Mouse (Mus musculus) midbrain, embryonic 15.5 days (tissue): ENCODE measurements around the gene Spag17. TPM values are rescaled to one million over a fixed set of nuclear protein-coding genes. Genes with fewer than 3 reads are reported as not detected.

Experiments used
- ATAC-seq: fragments of 200-750 bp; cut with Nextera tagmentation; replicated peaks from 2 replicates; pipeline ENCODE4 v1.8.0; 2017; ENCODE audit warnings: moderate TSS enrichment
- H3K27ac ChIP-seq: fragments of 300-500 bp; sonication (generic); 2 replicates; pipeline ENCODE4 v1.5.1; 2015; ENCODE audit warnings: mild to moderate bottlenecking, inconsistent platforms
- H3K27me3 ChIP-seq: fragments of 300-500 bp; sonication (generic); replicated peaks from 2 replicates; pipeline ENCODE4 v1.6.1; 2015; ENCODE audit warnings: inconsistent platforms
- H3K36me3 ChIP-seq: fragments of 300-500 bp; sonication (generic); replicated peaks from 2 replicates; pipeline ENCODE4 v1.6.1; 2015; ENCODE audit warnings: inconsistent platforms
- H3K4me1 ChIP-seq: fragments of 300-500 bp; sonication (generic); 2 replicates; pipeline ENCODE4 v1.6.1; 2015; ENCODE audit warnings: inconsistent platforms
- H3K4me2 ChIP-seq: fragments of 300-500 bp; sonication (generic); 2 replicates; pipeline ENCODE4 v1.6.1; 2015; ENCODE audit warnings: inconsistent platforms, mild to moderate bottlenecking, moderate library complexity
- H3K4me3 ChIP-seq: fragments of 300-500 bp; sonication (generic); 2 replicates; pipeline ENCODE4 v1.5.1; 2015; ENCODE audit warnings: mild to moderate bottlenecking, inconsistent platforms
- H3K9ac ChIP-seq: fragments of 300-500 bp; sonication (generic); 2 replicates; pipeline ENCODE4 v1.6.1; 2015; ENCODE audit warnings: mild to moderate bottlenecking, inconsistent platforms
- H3K9me3 ChIP-seq: fragments of 300-500 bp; sonication (generic); 2 replicates; pipeline ENCODE4 v1.6.1; 2016; ENCODE audit warnings: inconsistent platforms
- WGBS: fragments of 180-500 bp; shearing (Covaris S2); methylation state at CpG from one replicate; pipeline ENCODE4 v1.1.7; 2015; ENCODE audit warnings: mixed read lengths; 5-methylcytosine and 5-hydroxymethylcytosine counted together
- polyA plus RNA-seq: library from polyadenylated mRNA; unstranded; fragments of >200 nt; fragmentation: Nextera tagmentation; extraction: Ambion mirVana; gene quantifications from 2 replicates; pipeline ENCODE4 v1.2.1, GENCODE M21; 2015

The Spag17 gene
- polyA plus RNA-seq, 1 experiment from 2014 or later: 0.40 TPM

- H3K4me3 ChIP-seq: no peak overlapping the region
- H3K4me1 ChIP-seq: no peaks in the 10 kb centered on the region
- no peak overlapping the region for H3K9ac ChIP-seq
- no peak for ATAC-seq
- H3K9me3 ChIP-seq: no peaks in the 10 kb centered on the region
- H3K27me3 ChIP-seq: no peaks in the 10 kb centered on the region
- H3K36me3 ChIP-seq: no peaks in the 10 kb centered on the region
- no peak overlapping the region for H3K27ac ChIP-seq
- no peak overlapping the region for H3K4me2 ChIP-seq
- WGBS: 62% methylated on average over 7 of the region's 7 CpGs
Observed at GRCm38 (mm10) chr3:99981046-99981445, 95.8 kb downstream of the Spag17 start.

DNA sequence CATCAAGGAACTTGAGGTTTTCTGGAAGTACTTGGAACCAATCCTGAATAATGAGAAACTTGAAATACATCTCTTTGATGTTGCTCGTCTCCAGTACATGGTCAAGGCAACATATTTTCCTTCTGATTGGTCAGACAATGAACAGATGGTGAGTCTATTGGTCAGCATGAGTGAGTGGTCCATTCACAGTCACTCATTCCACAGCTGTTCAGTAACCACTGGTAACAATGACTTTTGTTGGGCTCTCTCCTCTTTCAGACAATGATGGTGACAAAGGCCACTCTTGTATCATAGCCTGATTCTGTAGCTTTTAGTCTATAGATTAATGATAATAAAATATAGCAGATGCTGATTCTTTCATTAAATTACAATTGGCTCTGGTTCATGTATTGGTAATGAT is 119.5 kb downstream of the Spag17 start:
- Histone ChIP-seq H3K9ac (no peak overlapping the region), H3K36me3 (no peaks in the 10 kb centered on the region), H3K4me3 (no peak overlapping the region), H3K27ac (no peak overlapping the region), H3K27me3 (no peaks in the 10 kb centered on the region), H3K4me1 (no peaks in the 10 kb centered on the region), H3K9me3 (no peaks in the 10 kb centered on the region), H3K4me2 (no peak overlapping the region)
- no peak for ATAC-seq
- 31% methylated on average over 1 of the region's 1 CpGs for WGBS

DNA sequence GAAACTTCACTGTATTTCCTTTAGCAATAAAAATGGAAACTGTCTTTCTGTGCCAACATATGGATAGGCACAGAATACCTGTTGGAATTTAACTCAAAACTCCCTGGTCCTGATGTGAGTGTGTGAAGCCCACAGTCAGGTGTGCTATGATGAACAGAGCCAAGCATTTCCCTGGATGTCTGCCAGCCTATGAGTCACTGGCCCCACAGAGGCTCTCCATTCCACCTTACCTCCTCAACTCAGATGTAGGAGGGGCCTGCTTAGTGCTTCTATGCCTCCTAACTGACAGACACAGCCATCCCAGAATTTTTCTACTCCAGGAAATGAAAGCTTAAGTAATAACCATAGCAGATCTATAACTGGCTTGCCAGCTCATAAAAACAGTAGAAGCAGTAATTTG is 124.6 kb downstream of the Spag17 start:
- Histone ChIP-seq H3K4me1 (no peaks in the 10 kb centered on the region), H3K4me3 (no peak overlapping the region), H3K9me3 (no peaks in the 10 kb centered on the region)

GRCm38 (mm10) chr3:100014110-100014509 is 128.9 kb downstream of the Spag17 start:
- no peaks in the 10 kb centered on the region for H3K9me3 ChIP-seq
- H3K4me2 ChIP-seq: no peak overlapping the region
- ATAC-seq: no peak
- H3K27ac ChIP-seq: no peak overlapping the region
- no peak overlapping the region for H3K9ac ChIP-seq
- H3K4me1 ChIP-seq: no peaks in the 10 kb centered on the region
- H3K4me3 ChIP-seq: no peak overlapping the region
- no peaks in the 10 kb centered on the region for H3K36me3 ChIP-seq
- H3K27me3 ChIP-seq: no peaks in the 10 kb centered on the region
- 92% methylated on average over 1 of the region's 1 CpGs for WGBS

More for the DNA sequence above, 124.6 kb downstream of the Spag17 start:
- Histone ChIP-seq H3K9ac (no peak overlapping the region), H3K4me2 (no peak overlapping the region), H3K27me3 (no peaks in the 10 kb centered on the region), H3K36me3 (no peaks in the 10 kb centered on the region), H3K27ac (no peak overlapping the region)
- ATAC-seq: no peak

- peak; percentile 63; the same call in 1 of the 2 replicates for ATAC-seq
- WGBS: 45% methylated on average over 4 of the region's 4 CpGs
Observed at GRCm38 (mm10) chr3:100031291-100031690, 146.1 kb downstream of the Spag17 start.

DNA sequence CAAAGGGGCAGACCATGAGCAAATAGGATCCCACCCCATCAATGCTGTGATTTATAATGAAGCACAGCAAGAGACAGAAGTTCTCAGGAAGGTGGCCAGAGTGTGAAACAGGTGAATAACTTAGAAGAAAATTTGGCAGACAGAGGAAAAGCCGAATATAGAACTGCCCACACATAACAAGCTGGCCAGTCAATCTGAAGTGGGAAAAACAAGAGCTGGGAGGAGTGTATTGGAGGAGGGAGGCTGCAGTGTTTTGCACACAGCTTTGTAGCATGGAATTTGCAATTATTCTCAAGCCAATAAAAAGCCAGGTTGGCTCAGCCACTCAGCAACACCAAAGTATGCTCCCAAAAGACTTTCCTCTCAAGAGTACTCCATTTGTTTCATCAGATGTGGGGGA is 147.8 kb downstream of the Spag17 start:
- no peak overlapping the region for H3K9ac ChIP-seq
- H3K9me3 ChIP-seq: no peaks in the 10 kb centered on the region
- H3K4me3 ChIP-seq: no peak overlapping the region
- no peak overlapping the region for H3K4me2 ChIP-seq
- no peak for ATAC-seq
- no peaks in the 10 kb centered on the region for H3K27me3 ChIP-seq
- no peaks in the 10 kb centered on the region for H3K4me1 ChIP-seq
- 66% methylated on average over 1 of the region's 1 CpGs for WGBS
- H3K36me3 ChIP-seq: no peaks in the 10 kb centered on the region
- H3K27ac ChIP-seq: no peak overlapping the region

More at GRCm38 (mm10) chr3:100031291-100031690, 146.1 kb downstream of the Spag17 start:
- Histone ChIP-seq H3K27ac (no peak overlapping the region), H3K4me2 (no peak overlapping the region), H3K36me3 (no peaks in the 10 kb centered on the region), H3K9me3 (no peaks in the 10 kb centered on the region), H3K27me3 (no peaks in the 10 kb centered on the region), H3K9ac (no peak overlapping the region), H3K4me3 (no peak overlapping the region), H3K4me1 (no peaks in the 10 kb centered on the region)

GRCm38 (mm10) chr3:100034366-100034956 is 149.3 kb downstream of the Spag17 start:
- H3K9me3 ChIP-seq: no peaks in the 10 kb centered on the region
- no peak overlapping the region for H3K27ac ChIP-seq
- no peak overlapping the region for H3K4me2 ChIP-seq
- 72% methylated on average over 4 of the region's 4 CpGs for WGBS
- H3K4me3 ChIP-seq: no peak overlapping the region
- no peaks in the 10 kb centered on the region for H3K27me3 ChIP-seq
- ATAC-seq: no peak
- no peak overlapping the region for H3K9ac ChIP-seq
- no peaks in the 10 kb centered on the region for H3K4me1 ChIP-seq
- H3K36me3 ChIP-seq: no peaks in the 10 kb centered on the region

GRCm38 (mm10) chr3:100035097-100035496 is 149.9 kb downstream of the Spag17 start:
- no peak for ATAC-seq
- no peaks in the 10 kb centered on the region for H3K27me3 ChIP-seq
- no peaks in the 10 kb centered on the region for H3K36me3 ChIP-seq
- H3K9ac ChIP-seq: no peak overlapping the region
- no peaks in the 10 kb centered on the region for H3K9me3 ChIP-seq
- no peak overlapping the region for H3K4me2 ChIP-seq
- WGBS: 57% methylated on average over 3 of the region's 3 CpGs
- H3K27ac ChIP-seq: no peak overlapping the region
- H3K4me1 ChIP-seq: no peaks in the 10 kb centered on the region
- H3K4me3 ChIP-seq: no peak overlapping the region

- no peak overlapping the region for H3K27ac ChIP-seq
- no peak overlapping the region for H3K4me3 ChIP-seq
- H3K9ac ChIP-seq: no peak overlapping the region
- no peaks in the 10 kb centered on the region for H3K36me3 ChIP-seq
- no peak for ATAC-seq
- no peaks in the 10 kb centered on the region for H3K27me3 ChIP-seq
- 76% methylated on average over 5 of the region's 5 CpGs for WGBS
- H3K9me3 ChIP-seq: no peaks in the 10 kb centered on the region
- no peaks in the 10 kb centered on the region for H3K4me1 ChIP-seq
- H3K4me2 ChIP-seq: no peak overlapping the region
Observed at GRCm38 (mm10) chr3:100036846-100037245, 151.6 kb downstream of the Spag17 start.

- Histone ChIP-seq H3K27ac (no peak overlapping the region), H3K4me3 (no peak overlapping the region), H3K9ac (no peak overlapping the region), H3K4me2 (no peak overlapping the region), H3K9me3 (no peaks in the 10 kb centered on the region), H3K36me3 (no peaks in the 10 kb centered on the region), H3K4me1 (no peaks in the 10 kb centered on the region), H3K27me3 (no peaks in the 10 kb centered on the region)
- 84% methylated on average over 1 of the region's 1 CpGs for WGBS
- no peak for ATAC-seq
Observed at GRCm38 (mm10) chr3:100074406-100074805, 189.2 kb downstream of the Spag17 start.

GRCm38 (mm10) chr3:100102386-100103092 is 217.3 kb downstream of the Spag17 start:
- no peak overlapping the region for H3K9ac ChIP-seq
- H3K4me3 ChIP-seq: no peak overlapping the region
- H3K4me1 ChIP-seq: no peaks in the 10 kb centered on the region
- no peaks in the 10 kb centered on the region for H3K9me3 ChIP-seq
- no peaks in the 10 kb centered on the region for H3K36me3 ChIP-seq
- no peak overlapping the region for H3K4me2 ChIP-seq
- no peaks in the 10 kb centered on the region for H3K27me3 ChIP-seq
- H3K27ac ChIP-seq: no peak overlapping the region
- no peak for ATAC-seq
- WGBS: 94% methylated on average over 3 of the region's 3 CpGs

DNA sequence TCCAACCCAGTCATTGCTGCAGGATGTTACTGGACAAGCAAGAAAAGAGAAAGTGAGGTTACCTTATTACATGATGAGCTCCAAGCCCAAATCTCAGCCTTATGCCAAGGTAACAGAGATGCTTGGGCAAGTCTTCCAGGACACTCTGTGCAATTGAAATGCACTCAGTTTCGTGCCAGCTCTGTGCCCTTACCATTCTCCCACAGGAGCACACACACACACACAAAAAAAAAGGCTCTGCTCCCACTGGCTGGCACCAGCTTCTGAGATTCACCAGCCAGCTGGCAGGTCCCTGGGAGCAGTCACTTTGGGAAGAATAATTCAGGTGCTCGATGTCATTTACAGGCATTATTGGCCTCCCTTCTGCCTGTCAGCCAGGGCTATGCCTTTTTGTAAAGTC is 221.5 kb downstream of the Spag17 start:
- H3K9ac ChIP-seq: no peak overlapping the region
- no peak overlapping the region for H3K27ac ChIP-seq
- WGBS: 81% methylated on average over 2 of the region's 2 CpGs
- ATAC-seq: no peak
- H3K36me3 ChIP-seq: no peaks in the 10 kb centered on the region
- no peaks in the 10 kb centered on the region for H3K27me3 ChIP-seq
- H3K4me2 ChIP-seq: no peak overlapping the region
- no peak overlapping the region for H3K4me3 ChIP-seq
- no peaks in the 10 kb centered on the region for H3K4me1 ChIP-seq
- no peaks in the 10 kb centered on the region for H3K9me3 ChIP-seq

DNA sequence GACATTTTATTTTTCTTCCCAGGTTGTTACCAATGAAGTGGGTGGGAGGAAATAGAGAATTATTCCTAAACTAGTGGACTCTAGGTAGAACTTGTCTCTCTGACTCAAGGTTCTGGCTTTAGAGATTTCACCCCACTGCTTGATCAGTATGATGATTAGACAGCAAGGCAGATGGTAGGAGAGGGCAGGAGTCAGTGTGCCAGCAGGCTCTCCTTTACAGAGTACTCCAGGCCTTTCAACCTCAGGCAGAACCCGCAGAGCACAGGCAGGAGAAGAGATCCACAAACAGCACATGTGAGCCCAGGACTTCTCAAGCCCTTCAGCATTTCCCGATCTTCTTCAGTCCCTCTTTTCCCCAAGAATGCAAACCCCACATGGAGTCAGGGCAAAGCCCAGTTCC is 233.5 kb downstream of the Spag17 start:
- WGBS: 83% methylated on average over 2 of the region's 2 CpGs
- Histone ChIP-seq H3K9ac (no peak overlapping the region), H3K4me2 (no peak overlapping the region), H3K4me1 (no peaks in the 10 kb centered on the region), H3K4me3 (no peak overlapping the region), H3K36me3 (no peaks in the 10 kb centered on the region), H3K27ac (no peak overlapping the region), H3K27me3 (no peaks in the 10 kb centered on the region), H3K9me3 (no peaks in the 10 kb centered on the region)
- no peak for ATAC-seq
